Mouse (Mus musculus) small intestine, adult 2 months (tissue): ENCODE data around the gene Ssh2. TPM values are rescaled to one million over a fixed set of nuclear protein-coding genes. Genes with fewer than 3 reads are reported as not detected.

ENCODE experiments used
- H3K27ac ChIP-seq: fragments of 200-500 bp; 2 replicates; pipeline ENCODE4 v1.5.1; 2012; ENCODE audit warnings: low read depth, low read length, control low read depth, inconsistent platforms; ENCODE audit not compliant: insufficient read depth
- H3K27me3 ChIP-seq: fragments of 200-500 bp; 2 replicates; pipeline ENCODE4 v1.6.1; 2012; ENCODE audit warnings: mild to moderate bottlenecking, moderate library complexity, low read length, inconsistent platforms; ENCODE audit not compliant: control insufficient read depth, insufficient read depth
- H3K36me3 ChIP-seq: fragments of 200-500 bp; 2 replicates; pipeline ENCODE4 v1.6.1; 2012; ENCODE audit warnings: mild to moderate bottlenecking, low read length, control low read depth, inconsistent platforms; ENCODE audit not compliant: control insufficient read depth, insufficient read depth
- H3K4me1 ChIP-seq: fragments of 200-500 bp; 2 replicates; pipeline ENCODE4 v1.6.1; 2012; ENCODE audit warnings: low read length, inconsistent platforms, mixed read lengths; ENCODE audit not compliant: control insufficient read depth, insufficient read depth, insufficient read length
- H3K4me3 ChIP-seq: fragments of 200-500 bp; 2 replicates; pipeline ENCODE4 v1.5.1; 2012; ENCODE audit warnings: low read depth, mild to moderate bottlenecking, control low read depth, inconsistent platforms, low read length, moderate library complexity
- CTCF ChIP-seq: fragments of 200-500 bp; IDR thresholded peaks from 2 replicates; pipeline ENCODE4 v1.5.1; 2012; ENCODE audit warnings: low read depth, mild to moderate bottlenecking, control low read depth, inconsistent platforms, low read length, moderate library complexity, mixed read lengths; ENCODE audit not compliant: insufficient replicate concordance, insufficient read length; ENCODE audit errors: extremely low read depth
- POLR2A ChIP-seq: fragments of 200-500 bp; IDR thresholded peaks from 2 replicates; pipeline ENCODE4 v1.6.1; 2012; ENCODE audit warnings: low read depth, mild to moderate bottlenecking, control low read depth, inconsistent platforms, low read length, moderate library complexity
- WGBS: fragments of 180-500 bp; shearing (Covaris S2); methylation state at CpG from one replicate; pipeline ENCODE4 v1.1.7; 2018; 5-methylcytosine and 5-hydroxymethylcytosine counted together
- polyA plus RNA-seq: library from polyadenylated mRNA; depleted of rRNA; stranded (reverse); fragments of >200 nt; gene quantifications from 2 replicates; pipeline ENCODE4 v1.2.3, GENCODE M21; 2012

Gene Ssh2
- polyA plus RNA-seq, 1 experiment, result 5.3 TPM

DNA sequence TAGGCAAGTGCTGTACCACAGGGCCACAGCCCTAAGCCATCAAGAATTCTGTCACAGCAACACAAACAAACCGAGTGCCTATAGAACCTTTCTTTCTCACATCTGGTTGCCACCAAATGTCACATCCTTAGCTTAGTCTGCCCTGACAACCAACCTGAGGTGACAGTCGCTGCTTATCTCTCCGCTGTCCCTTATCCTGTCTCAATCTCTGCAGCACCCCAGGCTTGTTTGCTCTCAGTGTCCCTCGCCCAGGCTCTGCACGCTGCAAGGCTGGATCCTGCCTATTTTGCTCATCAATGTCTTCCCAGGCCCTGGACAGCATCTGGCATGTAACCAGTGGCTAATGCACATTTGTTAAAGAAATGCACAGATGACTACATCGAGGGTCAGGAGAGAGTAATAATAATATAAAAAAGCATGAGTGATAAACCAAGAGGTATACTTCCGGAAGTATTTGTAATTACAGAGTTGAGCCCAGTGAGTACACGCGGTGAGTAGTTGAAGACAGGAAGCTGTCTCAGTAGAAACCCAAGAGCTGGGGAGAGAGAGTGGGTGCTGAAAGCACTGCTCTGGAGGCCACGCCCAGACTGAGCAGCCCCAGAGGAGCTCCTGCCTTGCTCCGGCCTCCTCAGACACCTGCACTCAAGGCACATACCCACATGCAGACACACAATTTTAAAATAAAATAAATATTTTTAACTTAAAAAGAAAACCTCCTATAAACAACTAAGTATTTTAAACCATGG is 267.6 kb downstream of the Ssh2 start:
- WGBS, result 41% methylated on average over 11 of the region's 11 CpGs
- H3K36me3 ChIP-seq, result no peaks in the 10 kb centered on the region
- no peak overlapping the region for H3K27ac ChIP-seq
- H3K4me1 ChIP-seq, result no peaks in the 10 kb centered on the region
- H3K4me3 ChIP-seq, result no peak overlapping the region
- no peaks in the 10 kb centered on the region for H3K27me3 ChIP-seq
- no peak for TF ChIP-seq CTCF
- TF ChIP-seq POLR2A, result no peak

DNA sequence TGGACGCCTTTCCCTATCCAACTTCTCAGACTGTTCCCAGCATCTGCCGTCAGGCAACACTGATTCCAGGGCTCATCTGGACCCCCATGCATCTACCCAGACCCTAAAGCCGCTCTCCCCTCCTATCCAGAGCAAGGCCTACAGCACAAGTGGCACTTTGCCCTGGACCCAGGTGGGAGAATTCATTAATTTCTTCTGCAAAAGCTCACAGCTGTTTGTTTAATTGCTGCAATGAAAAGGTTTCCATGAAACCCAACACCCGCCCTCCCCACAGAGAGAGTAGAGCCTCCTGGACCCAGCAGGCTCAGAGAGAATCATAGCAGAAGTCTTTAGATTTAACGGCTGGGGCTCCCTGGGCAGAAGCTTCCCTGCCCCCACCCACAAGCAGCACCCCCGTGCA is 269.1 kb downstream of the Ssh2 start:
- Histone ChIP-seq H3K27ac (no peak overlapping the region), H3K36me3 (no peaks in the 10 kb centered on the region), H3K27me3 (no peaks in the 10 kb centered on the region), H3K4me3 (no peak overlapping the region), H3K4me1 (peaks cover 6% of the 10 kb centered on the region)
- no peak for TF ChIP-seq POLR2A
- 78% methylated on average over 6 of the region's 6 CpGs for WGBS

DNA sequence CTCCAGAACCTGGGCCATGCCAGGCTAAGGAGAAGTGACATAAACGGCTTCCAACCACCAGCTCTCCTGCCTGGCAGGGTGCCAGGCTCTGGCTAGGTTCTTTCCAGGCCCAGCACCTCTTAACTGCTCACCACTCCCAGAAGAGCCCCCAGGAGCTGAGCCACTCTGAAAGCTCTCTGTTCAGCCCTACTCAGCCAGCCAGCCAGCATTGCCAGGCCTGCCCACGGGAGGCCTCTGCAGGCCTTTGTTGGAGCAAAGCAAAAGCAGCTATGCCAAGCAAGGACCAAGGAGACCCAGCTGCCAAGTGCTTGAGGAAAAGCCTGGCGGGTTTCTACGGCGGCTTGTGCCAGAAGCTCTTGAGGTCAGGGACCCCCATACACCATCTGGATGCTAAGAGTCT is 270.7 kb downstream of the Ssh2 start:
- H3K27ac ChIP-seq, result no peak overlapping the region
- TF ChIP-seq POLR2A, result no peak
- TF ChIP-seq CTCF, result no peak
- 62% methylated on average over 5 of the region's 5 CpGs for WGBS
- H3K4me1 ChIP-seq, result peaks cover 11% of the 10 kb centered on the region
- no peaks in the 10 kb centered on the region for H3K27me3 ChIP-seq
- no peaks in the 10 kb centered on the region for H3K36me3 ChIP-seq
- no peak overlapping the region for H3K4me3 ChIP-seq

DNA sequence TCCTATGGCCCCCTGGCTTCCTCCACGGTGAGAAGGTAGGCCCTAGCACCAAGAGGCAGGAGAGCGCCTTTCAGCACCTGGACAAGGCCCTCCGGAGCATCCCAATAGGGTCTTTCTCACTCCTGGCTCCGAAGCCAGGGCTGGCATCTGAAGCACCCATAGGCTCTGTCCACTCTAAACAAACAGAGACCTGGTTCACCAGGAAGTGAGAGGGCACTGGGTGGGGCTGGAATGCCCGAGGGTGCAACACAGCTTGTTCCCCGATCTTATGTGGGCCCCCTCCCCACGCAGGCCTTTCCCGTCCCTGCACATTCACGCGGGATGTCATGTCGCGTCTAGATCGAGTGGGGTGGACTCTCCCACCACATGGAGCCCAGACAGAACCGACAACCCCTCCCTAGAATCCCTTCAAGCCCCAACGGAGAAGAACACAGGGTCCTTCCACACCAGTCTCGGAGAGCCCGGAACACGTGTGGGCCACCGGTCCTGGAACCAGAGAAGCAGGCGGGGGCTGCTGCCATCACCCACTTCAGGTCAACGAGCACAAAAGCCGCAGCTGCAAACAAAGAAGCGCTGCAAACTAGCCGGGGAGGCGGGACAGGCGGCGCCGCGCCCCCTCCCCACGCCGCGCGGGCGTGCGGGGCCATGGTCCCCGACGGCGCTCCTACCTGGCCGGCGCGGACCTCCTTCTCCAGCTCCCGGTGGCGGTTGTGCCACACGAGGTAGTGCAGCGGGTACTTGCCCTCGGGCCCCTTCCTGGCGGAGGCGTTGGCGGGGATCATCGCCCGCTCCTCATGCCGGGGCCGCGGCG is 272.9 kb downstream of the Ssh2 start:
- 5% methylated on average over 55 of the region's 55 CpGs for whole genome bisulfite sequencing
- peak overlapping the region; percentile 63 for H3K4me3 ChIP-seq
- no peaks in the 10 kb centered on the region for H3K36me3 ChIP-seq
- no peaks in the 10 kb centered on the region for H3K27me3 ChIP-seq
- no peak overlapping the region for H3K27ac ChIP-seq
- peaks cover 13% of the 10 kb centered on the region for H3K4me1 ChIP-seq
- TF ChIP-seq POLR2A, result no peak
- no peak for TF ChIP-seq CTCF

DNA sequence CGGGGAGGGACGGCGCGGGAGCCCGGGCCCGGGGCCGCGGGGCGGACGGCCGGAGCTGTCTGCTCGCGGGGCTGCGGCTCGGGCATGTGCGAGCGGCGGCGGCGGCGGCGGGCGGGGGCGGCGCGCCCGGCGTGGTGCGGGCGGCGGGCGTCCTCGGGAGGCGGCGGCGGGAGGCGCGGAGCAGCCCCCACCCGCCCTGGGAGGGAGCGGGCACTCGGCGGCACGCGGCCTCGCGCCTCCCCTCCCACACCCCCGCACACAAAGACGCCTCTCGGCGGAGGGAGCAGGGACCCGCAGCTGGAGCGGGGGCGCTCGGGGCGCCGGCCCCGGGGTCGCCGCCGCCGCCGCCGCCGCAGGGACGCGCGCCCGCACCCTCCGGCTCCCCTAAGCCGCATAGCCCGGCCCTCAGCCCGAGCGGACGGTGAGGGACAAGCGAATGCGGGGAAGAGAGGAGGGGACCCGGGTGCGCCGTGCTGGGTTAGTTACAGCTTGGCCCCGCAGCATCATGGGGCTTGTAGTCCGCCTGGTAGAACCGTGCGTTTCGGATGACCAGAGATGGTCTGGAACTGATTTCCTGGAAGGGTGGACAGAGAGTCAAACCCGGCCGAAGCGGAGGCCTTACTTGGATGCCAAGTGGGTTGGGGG is 273.6 kb downstream of the Ssh2 start, which contains the start of gene Ankrd13b:
Ankrd13b (minus strand) TSS at position 88 of the 645 bp plus-strand sequence.
- H3K4me3 ChIP-seq, result peak within 1 kb of the TSS; percentile 63
- no peaks in the 10 kb centered on the region for H3K36me3 ChIP-seq
- peaks cover 14% of the 10 kb centered on the region for H3K4me1 ChIP-seq
- TF ChIP-seq CTCF, result no peak
- TF ChIP-seq POLR2A, result no peak
- no peak within 1 kb of the TSS for H3K27ac ChIP-seq
- H3K27me3 ChIP-seq, result no peaks in the 10 kb centered on the region
- WGBS, result 1% methylated on average over 65 of the region's 87 CpGs

DNA sequence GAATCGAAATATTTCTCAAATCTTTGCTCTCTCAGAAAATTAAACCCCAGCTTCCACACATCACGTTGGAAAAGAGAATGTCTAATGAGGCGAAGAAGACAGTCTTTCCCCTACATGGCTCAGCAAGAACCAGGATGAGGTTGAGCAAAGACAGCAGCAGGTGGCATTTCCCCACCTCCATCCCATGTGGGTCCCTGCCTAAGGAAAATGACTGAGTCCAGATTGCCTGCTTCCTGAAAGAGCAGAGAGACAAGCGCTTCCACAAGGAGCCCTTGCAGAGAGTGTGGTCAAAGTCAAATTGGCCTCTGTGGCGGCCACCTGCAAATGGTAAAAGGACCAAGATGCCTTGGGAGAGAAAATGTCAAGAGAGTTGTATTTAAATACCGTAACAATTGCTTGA is 274.4 kb downstream of the Ssh2 start:
- Histone ChIP-seq H3K4me3 (no peak overlapping the region), H3K27ac (no peak overlapping the region), H3K4me1 (peaks cover 19% of the 10 kb centered on the region), H3K27me3 (no peaks in the 10 kb centered on the region), H3K36me3 (no peaks in the 10 kb centered on the region)
- WGBS, result 57% methylated on average over 6 of the region's 6 CpGs
- TF ChIP-seq POLR2A (no peak), CTCF (no peak)

DNA sequence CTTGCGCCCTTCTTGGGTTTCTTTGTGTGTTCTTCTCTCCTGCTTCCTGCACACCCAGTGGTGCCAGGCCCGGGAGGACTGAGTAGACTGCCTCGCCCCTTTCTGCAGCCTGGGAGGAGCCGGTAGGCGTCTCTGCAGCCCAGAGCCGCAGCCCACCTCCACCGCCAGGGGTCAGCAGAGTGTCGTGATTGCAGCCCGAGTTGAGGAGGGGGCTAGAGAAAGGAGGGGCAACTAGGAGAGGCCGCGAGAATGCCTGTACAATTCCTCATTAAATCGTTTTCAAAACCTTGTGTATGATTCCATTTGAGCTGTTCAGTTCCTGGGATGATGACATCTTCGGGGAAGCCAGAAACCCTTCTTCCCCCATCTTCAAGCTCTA is 275.0 kb downstream of the Ssh2 start:
- Histone ChIP-seq H3K27ac (peak overlapping the region; percentile 45), H3K27me3 (no peaks in the 10 kb centered on the region), H3K4me1 (peaks cover 22% of the 10 kb centered on the region), H3K4me3 (peak overlapping the region; percentile 45), H3K36me3 (no peaks in the 10 kb centered on the region)
- under 1% methylated on average over 13 of the region's 13 CpGs for WGBS
- TF ChIP-seq POLR2A (peak; percentile 27; the same call in 1 of the 2 replicates), CTCF (peak; percentile 99)
